Mouse (Mus musculus) inflammation-experienced regulatory T-cells (primary cell): ENCODE results near the gene Tgtp2. TPM values are rescaled to one million over a fixed set of nuclear protein-coding genes. Genes with fewer than 3 reads are reported as not detected.

Source experiments
- polyA plus RNA-seq, 2 experiments: library from polyadenylated mRNA; unstranded; fragments of 100-300 nt; shearing (Covaris generic); gene quantifications; one replicate each; pipeline ENCODE4 v1.2.1; 2017

Tgtp2 gene
- 100 to 1,000 TPM; 237 to 258 TPM for polyA plus RNA-seq

DNA sequence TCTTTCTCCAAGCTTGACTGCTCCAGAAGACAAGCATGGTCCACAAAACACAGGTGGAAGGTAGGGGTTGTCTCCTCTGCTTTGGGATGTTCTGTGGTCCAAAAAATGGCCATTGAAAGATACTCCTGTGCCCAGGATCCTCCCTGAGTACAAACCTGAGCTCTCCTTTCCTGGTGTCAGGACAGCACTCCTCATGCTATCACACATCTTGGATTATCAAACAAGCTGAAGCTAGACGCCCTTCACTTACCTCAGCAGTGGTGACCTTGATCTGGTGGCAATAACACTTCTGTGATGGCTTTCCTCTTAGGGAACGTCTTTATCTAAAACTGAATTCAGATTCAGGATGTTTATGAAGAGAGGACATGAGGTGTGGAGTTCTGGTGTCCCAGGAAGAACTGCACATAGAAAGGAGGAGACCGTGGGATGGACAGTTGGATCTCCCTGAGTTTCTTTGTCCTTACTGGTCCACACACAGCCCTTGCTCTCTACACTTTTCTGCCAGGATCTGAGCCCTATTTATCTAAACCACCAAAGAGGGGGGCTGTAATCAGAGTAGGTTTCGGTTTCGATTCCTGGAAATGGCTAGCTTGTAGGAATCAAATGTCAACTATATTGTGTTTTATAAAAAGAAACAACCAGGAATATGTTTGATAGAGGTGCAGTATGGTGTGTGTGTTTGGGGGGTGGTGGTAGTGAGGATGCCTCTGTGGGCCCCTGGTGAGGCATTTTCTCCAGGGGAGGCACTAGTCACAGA lies at the start of gene Tgtp2:
Gene Tgtp2 (minus strand): TSS at position 494 of the 757 bp plus-strand sequence.

DNA sequence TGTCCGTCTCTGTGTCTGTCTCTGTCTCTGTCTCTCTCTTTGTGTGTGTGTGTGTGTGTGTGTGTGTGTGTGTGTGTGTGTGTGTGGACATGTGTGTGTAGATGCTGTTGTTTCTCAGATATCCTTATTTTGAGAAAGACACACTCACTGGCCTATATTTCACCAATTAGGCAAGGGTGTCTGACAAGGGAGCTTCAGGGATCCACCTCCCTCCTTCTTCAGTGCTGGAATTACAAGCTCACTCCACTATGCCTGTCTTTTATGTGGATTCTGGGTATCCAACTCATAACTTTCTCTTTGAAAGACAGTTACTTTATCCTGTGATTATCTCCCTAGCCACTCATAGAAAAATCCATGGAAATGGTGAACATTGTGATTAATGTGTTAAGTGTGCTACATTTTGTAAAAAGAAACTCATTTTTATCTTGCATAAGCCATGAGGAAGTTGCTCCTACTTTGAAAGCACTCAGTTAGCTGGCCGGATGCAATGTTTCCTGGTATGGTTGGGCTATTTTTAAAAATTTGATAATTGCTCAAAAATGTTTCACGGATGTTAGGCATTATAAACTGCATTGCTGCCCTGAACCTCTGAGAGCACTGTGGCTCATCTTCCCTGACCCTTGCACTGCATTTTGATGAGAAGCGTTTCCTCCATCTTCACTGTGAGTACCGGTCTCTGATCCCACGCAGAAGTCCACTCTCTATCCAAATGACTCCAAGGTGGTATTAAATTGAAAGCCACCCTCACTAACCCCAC lies 12.2 kb upstream of the Tgtp2 start, which contains the start of gene Ifi47:
Gene Ifi47 (plus strand): TSS at position 587 of the 757 bp plus-strand sequence.

DNA sequence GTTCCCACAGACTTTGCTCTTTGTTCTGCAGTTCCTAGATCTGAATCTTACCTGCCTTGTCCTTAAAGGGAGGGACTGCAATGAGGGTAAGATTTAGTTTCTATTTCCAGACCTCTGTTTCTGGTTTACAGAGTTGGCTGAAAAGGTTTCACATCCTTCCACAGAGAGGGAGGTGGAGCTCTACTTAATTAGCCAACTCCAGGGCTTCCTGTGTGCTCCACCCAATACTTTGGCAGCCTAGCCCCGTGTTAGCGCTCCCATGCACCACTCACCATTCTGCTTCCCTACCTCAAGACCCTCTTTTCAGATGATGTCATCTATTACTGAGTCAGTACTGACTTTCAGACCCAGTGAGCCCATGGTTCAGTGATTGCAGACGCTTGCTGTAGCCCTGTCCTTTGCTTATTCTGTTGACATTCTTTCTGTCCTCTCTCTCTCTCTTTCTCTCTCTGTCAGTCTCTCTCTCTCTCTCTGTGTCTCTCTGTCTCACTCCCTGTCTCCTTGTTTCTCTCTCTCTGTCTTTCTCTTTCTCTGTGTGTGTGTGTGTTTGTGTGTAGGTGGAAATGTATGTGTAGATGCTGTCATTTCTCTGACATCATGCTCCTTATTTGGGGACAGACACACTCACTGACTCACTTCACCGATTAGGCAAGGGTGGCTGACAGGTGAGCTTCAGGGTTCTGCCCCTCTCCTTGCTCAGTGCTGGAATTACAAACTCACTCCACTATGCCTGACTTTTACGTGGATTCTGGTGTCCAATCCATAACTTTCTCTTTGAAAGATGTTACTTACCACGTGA lies 12.7 kb downstream of the Tgtp2 start, which contains the start of gene 9930111J21Rik2:
Gene 9930111J21Rik2 (minus strand): TSS at position 150 of the 799 bp plus-strand sequence.

Other genes starting within 250 kb of the Tgtp2 start
- 1 to 10 TPM; 1.8 to 3.4 TPM for gene Trim41, start 246.9 kb downstream of the Tgtp2 start, polyA plus RNA-seq
- 1 to 10 TPM; 1.2 to 2.4 TPM for gene Trim7, start 238.1 kb downstream of the Tgtp2 start, polyA plus RNA-seq
- gene Gm12184, start 237.6 kb downstream of the Tgtp2 start, polyA plus RNA-seq: 1 to 10 TPM; 7.7 to 8.2 TPM
- 100 to 1,000 TPM; 130 to 152 TPM for gene Irgm1, start 192.5 kb downstream of the Tgtp2 start, polyA plus RNA-seq
- 1 to 10 TPM in 1 of 2 experiments, under 1 TPM in 1; 0.96 to 1.4 TPM for gene Gm5431, start 162.0 kb downstream of the Tgtp2 start, polyA plus RNA-seq
- 100 to 1,000 TPM; 178 to 182 TPM for gene Psme2b, start 118.0 kb downstream of the Tgtp2 start, polyA plus RNA-seq
- 1 to 10 TPM in 1 of 2 experiments, under 1 TPM in 1; 0.61 to 3.3 TPM for gene Olfr56, start 85.3 kb downstream of the Tgtp2 start, polyA plus RNA-seq
- gene 9930111J21Rik1, start 84.8 kb downstream of the Tgtp2 start, polyA plus RNA-seq: 100 to 1,000 TPM; 163 to 179 TPM
- 1 to 10 TPM; 3.5 to 5.6 TPM for gene Gm12185, start 72.0 kb downstream of the Tgtp2 start, polyA plus RNA-seq
- 100 to 1,000 TPM; 134 to 203 TPM for gene Tgtp1, start 70.0 kb downstream of the Tgtp2 start, polyA plus RNA-seq
- 100 to 1,000 TPM in 1 of 2 experiments, 10 to 100 TPM in 1; 95.8 to 115 TPM for gene 9930111J21Rik2, start 13.0 kb downstream of the Tgtp2 start, polyA plus RNA-seq
- 100 to 1,000 TPM; 414 to 424 TPM for gene Ifi47, start 12.4 kb upstream of the Tgtp2 start, polyA plus RNA-seq
- gene Olfr1396, start 50.7 kb upstream of the Tgtp2 start, polyA plus RNA-seq: not detected
- not detected for gene Olfr1395, start 78.1 kb upstream of the Tgtp2 start, polyA plus RNA-seq
- gene Olfr1394, start 90.2 kb upstream of the Tgtp2 start, polyA plus RNA-seq: not detected
- 1 to 10 TPM in 1 of 2 experiments, under 1 TPM in 1; 0.08 to 2.7 TPM for gene Btnl9, start 123.0 kb upstream of the Tgtp2 start, polyA plus RNA-seq
- gene Zfp62, start 139.1 kb upstream of the Tgtp2 start, polyA plus RNA-seq: 10 to 100 TPM; 50.0 to 53.8 TPM
- 100 to 1,000 TPM in 1 of 2 experiments, 10 to 100 TPM in 1; 98.9 to 109 TPM for gene Mgat1, start 180.0 kb upstream of the Tgtp2 start, polyA plus RNA-seq
- not detected for gene Olfr1393, start 214.1 kb upstream of the Tgtp2 start, polyA plus RNA-seq
- under 1 TPM in 1 of 2 experiments, not detected in 1; 0.71 TPM for gene Olfr1392, start 221.1 kb upstream of the Tgtp2 start, polyA plus RNA-seq
- not detected for gene Olfr10, start 240.5 kb upstream of the Tgtp2 start, polyA plus RNA-seq